Mouse (Mus musculus) heart, postnatal 0 days (tissue): ENCODE measurements around the gene Hnrnpu.

Experiments used
- CTCF ChIP-seq: IDR thresholded peaks from 2 replicates; pipeline ENCODE4 v1.5.1; 2016; ENCODE audit warnings: antibody characterized with exemption, control low read depth, low read depth
- EP300 ChIP-seq: IDR thresholded peaks from 2 replicates; pipeline ENCODE4 v1.6.1; 2016; ENCODE audit warnings: antibody characterized with exemption, low read depth

DNA sequence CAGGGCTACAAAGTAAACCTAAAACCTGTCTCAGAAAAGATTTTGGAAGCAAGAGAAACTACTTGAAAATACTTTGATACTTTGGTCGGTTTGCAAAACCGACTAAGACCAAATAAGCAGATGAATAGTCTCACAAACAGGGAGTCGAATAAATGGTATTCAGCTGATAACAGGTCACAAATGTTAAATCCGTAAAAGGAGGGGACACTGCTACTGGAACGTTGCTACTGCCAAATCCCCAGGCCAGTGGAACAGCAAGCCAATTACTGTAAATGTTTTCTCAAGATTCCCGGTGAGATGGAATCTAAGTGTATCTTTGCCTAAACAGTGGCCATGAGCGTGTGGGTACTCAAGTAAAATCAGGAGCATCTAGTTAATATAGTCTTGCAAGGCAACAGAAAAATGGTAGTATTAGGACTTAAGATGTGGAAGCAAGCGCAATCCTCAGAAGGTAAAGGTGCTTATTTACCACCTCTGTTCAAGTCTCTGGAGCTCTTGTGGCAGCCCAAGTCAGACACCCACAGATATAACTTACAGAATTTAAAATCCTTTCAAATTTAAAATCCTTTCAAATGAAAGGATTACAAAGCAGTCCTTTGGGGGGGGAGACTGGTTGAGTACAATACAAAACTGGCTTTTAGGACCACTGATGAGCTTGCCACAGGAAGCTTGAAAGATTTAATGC is 17.4 kb downstream of the Hnrnpu start:
- TF ChIP-seq CTCF (no peak), EP300 (no peak)
